Mouse (Mus musculus) 3134 (cell line): ENCODE measurements around the gene Hgf.

Experiments used
- DNase-seq: peaks from one replicate; pipeline ENCODE4 v3.0.0-alpha.2; 2011; ENCODE audit warnings: low spot score; ENCODE audit not compliant: insufficient read length; ENCODE audit errors: extremely low read depth

Gene Hgf

GRCm38 (mm10) chr5:16553304-16554047 lies at the start of gene Hgf:
Gene Hgf, plus strand, starts transcription at chr5:16553495.
- DNase-seq, result no peak

- DNase-seq, result no peak
These were observed 46.5 kb upstream of the Hgf start for GRCm38 (mm10) chr5:16506702-16507350.

- no peak for DNase-seq
These were observed 21.5 kb upstream of the Hgf start for GRCm38 (mm10) chr5:16531619-16532277.

- DNase-seq, result no peak
These were observed 15.2 kb upstream of the Hgf start for GRCm38 (mm10) chr5:16538067-16538466.

GRCm38 (mm10) chr5:16541561-16542116 lies 11.7 kb upstream of the Hgf start:
- DNase-seq, result no peak

GRCm38 (mm10) chr5:16547490-16547889 lies 5.8 kb upstream of the Hgf start:
- no peak for DNase-seq

- no peak for DNase-seq
These were observed 648 bp upstream of the Hgf start for GRCm38 (mm10) chr5:16552647-16553046.

- DNase-seq, result no peak
These were observed 7.0 kb downstream of the Hgf start for GRCm38 (mm10) chr5:16560247-16560646.

GRCm38 (mm10) chr5:16568997-16569396 lies 15.7 kb downstream of the Hgf start:
- no peak for DNase-seq

GRCm38 (mm10) chr5:16577882-16578742 lies 24.8 kb downstream of the Hgf start:
- no peak for DNase-seq

- no peak for DNase-seq
These were observed 42.4 kb downstream of the Hgf start for GRCm38 (mm10) chr5:16595699-16596098.

- peak; percentile 3 for DNase-seq
These were observed 44.7 kb downstream of the Hgf start for GRCm38 (mm10) chr5:16597996-16598395.

GRCm38 (mm10) chr5:16601463-16601862 lies 48.2 kb downstream of the Hgf start:
- no peak for DNase-seq

GRCm38 (mm10) chr5:16632996-16633395 lies 79.7 kb downstream of the Hgf start:
- DNase-seq, result no peak

GRCm38 (mm10) chr5:16646417-16646816 lies 93.1 kb downstream of the Hgf start:
- DNase-seq, result no peak

- DNase-seq, result no peak
These were observed 94.4 kb downstream of the Hgf start for GRCm38 (mm10) chr5:16647701-16648100.

GRCm38 (mm10) chr5:16650240-16650639 lies 96.9 kb downstream of the Hgf start:
- DNase-seq, result no peak

- DNase-seq, result no peak
These were observed 100.7 kb downstream of the Hgf start for GRCm38 (mm10) chr5:16654022-16654421.
